Mouse (Mus musculus) stomach, embryonic 16.5 days (tissue): ENCODE results near the gene Nosip. TPM values are rescaled to one million over a fixed set of nuclear protein-coding genes. Genes with fewer than 3 reads are reported as not detected.
"Not testable (repeated sequence)": the region's sequence is repeated elsewhere in the genome, so short reads cannot be mapped to it uniquely, and the experiment has no call there.

Source experiments
- ATAC-seq: fragments of 200-750 bp; cut with Nextera tagmentation; 2 replicates; pipeline ENCODE4 v1.8.0; 2017; ENCODE audit warnings: moderate number of reproducible peaks, moderate TSS enrichment; ENCODE audit not compliant: insufficient read depth, low FRiP score
- H3K27ac ChIP-seq: fragments of 300-500 bp; sonication (generic); 2 replicates; pipeline ENCODE4 v1.5.1; 2014; ENCODE audit warnings: low read length
- H3K27me3 ChIP-seq: fragments of 300-500 bp; sonication (generic); 2 replicates; pipeline ENCODE4 v1.6.1; 2014; ENCODE audit warnings: low read length, control low read depth, mixed read lengths; ENCODE audit not compliant: control insufficient read depth, insufficient read depth
- H3K36me3 ChIP-seq: fragments of 300-500 bp; sonication (generic); 2 replicates; pipeline ENCODE4 v1.6.1; 2014; ENCODE audit warnings: low read length; ENCODE audit not compliant: control insufficient read depth, insufficient read depth
- H3K4me1 ChIP-seq: fragments of 300-500 bp; sonication (generic); 2 replicates; pipeline ENCODE4 v1.6.1; 2014; ENCODE audit warnings: low read length, control low read depth, mixed read lengths; ENCODE audit not compliant: control insufficient read depth, insufficient read depth
- H3K4me2 ChIP-seq: fragments of 300-500 bp; sonication (generic); 2 replicates; pipeline ENCODE4 v1.6.1; 2014; ENCODE audit warnings: low read depth, low read length, mixed read lengths
- H3K4me3 ChIP-seq: fragments of 300-500 bp; sonication (generic); replicated peaks from 2 replicates; pipeline ENCODE4 v1.5.1; 2014; ENCODE audit warnings: mild to moderate bottlenecking, low read length
- H3K9ac ChIP-seq: fragments of 300-500 bp; sonication (generic); 2 replicates; pipeline ENCODE4 v1.6.1; 2014; ENCODE audit warnings: low read length
- H3K9me3 ChIP-seq: fragments of 300-500 bp; sonication (generic); replicated peaks from 2 replicates; pipeline ENCODE4 v1.6.1; 2016; ENCODE audit warnings: low read length, control low read depth; ENCODE audit not compliant: control insufficient read depth
- WGBS: fragments of 180-500 bp; shearing (Covaris S2); extraction: QIAGEN DNeasy Blood & Tissue Kit; methylation state at CpG from one replicate; pipeline ENCODE4 v1.1.7; 2014; 5-methylcytosine and 5-hydroxymethylcytosine counted together
- polyA plus RNA-seq: library from polyadenylated mRNA; unstranded; fragments of >200 nt; fragmentation: Nextera tagmentation; extraction: Ambion mirVana; gene quantifications from 2 replicates; pipeline ENCODE4 v1.2.1, GENCODE M21; 2015

Gene Nosip
- polyA plus RNA-seq, 1 experiment from 2014 or later: 55.7 TPM

DNA sequence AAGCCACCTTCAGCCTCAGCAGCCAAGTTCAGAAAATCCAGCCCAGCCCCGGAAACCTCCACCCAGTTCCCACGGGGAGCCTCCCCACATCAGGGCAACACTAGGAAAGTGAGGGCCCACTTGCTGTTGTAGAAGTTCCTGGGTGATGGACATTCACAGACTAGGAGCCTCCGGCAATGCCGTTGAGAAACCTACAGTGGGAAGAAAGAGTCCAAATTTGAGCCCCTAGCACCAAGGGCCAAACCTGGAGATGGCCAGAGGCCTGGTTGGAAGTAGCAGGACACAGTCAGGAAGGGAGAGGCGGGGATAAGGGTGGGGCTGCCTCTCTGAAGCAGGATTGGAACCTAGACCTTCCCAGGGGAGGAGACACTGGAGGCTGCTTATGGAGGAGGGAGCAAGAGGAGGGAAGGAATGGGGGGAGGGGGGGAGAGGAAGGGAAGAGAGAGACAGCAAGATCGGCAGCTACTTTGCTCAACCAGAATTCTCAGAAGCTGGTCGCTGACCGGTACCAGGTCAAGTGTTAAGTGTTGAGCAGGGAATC lies 43.1 kb upstream of the Nosip start:
- Histone ChIP-seq H3K9ac (peak overlapping the region; percentile 86; the same call in 1 of the 2 replicates), H3K4me3 (peak overlapping the region; percentile 99), H3K9me3 (no peaks in the 10 kb centered on the region), H3K4me1 (peaks cover 10% of the 10 kb centered on the region), H3K27ac (peak overlapping the region; percentile 100), H3K4me2 (peak overlapping the region; percentile 82), H3K36me3 (no peaks in the 10 kb centered on the region), H3K27me3 (no peaks in the 10 kb centered on the region)
- 27% methylated on average over 8 of the region's 8 CpGs for WGBS
- no peak for ATAC-seq

DNA sequence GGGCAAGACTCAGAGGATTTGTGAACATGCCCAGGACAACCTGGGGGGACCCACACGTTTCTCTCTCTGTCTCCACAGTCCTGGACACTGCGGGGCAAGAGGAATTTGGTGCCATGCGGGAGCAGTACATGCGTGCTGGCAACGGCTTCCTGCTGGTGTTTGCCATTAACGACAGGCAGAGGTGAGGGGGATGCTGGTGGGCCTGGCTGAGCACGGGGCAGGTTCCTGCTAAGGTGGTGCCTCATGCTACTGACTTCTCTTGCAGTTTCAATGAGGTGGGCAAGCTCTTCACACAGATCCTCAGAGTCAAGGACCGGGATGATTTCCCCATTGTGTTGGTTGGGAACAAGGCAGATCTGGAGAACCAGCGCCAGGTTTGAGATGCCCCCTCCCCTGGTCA lies 42.0 kb upstream of the Nosip start:
- Histone ChIP-seq H3K27ac (no peak overlapping the region), H3K4me2 (no peak overlapping the region), H3K9ac (no peak overlapping the region), H3K4me3 (no peak overlapping the region), H3K4me1 (0 out of 2 replicates have a peak, but pooled peaks cover 4% of the 10 kb centered on the region), H3K9me3 (no peaks in the 10 kb centered on the region), H3K27me3 (no peaks in the 10 kb centered on the region), H3K36me3 (no peaks in the 10 kb centered on the region)
- no peak for ATAC-seq
- WGBS: 69% methylated on average over 9 of the region's 9 CpGs

DNA sequence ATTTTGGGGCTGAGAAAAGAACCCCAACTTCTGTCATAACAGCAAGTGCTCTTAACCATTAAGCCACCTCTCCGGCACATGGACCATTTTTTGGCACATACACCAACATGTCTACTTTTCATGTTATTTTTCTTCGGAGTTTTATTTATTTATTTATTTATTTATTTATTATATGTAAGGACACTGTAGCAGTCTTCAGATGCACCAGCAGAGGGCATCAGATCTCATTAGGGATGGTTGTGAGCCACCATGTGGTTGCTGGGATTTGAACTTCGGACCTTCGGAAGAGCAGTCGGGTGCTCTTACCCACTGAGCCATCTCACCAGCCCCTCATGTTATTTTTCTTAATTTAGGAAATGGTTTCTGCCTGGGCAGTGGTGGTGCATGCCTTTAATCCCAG lies 38.5 kb upstream of the Nosip start:
- not testable (repeated sequence) for H3K4me2 ChIP-seq, H3K9me3 ChIP-seq, H3K9ac ChIP-seq, ATAC-seq, H3K4me3 ChIP-seq, H3K27ac ChIP-seq, H3K36me3 ChIP-seq, H3K27me3 ChIP-seq, H3K4me1 ChIP-seq
- WGBS: 78% methylated on average over 5 of the region's 5 CpGs

DNA sequence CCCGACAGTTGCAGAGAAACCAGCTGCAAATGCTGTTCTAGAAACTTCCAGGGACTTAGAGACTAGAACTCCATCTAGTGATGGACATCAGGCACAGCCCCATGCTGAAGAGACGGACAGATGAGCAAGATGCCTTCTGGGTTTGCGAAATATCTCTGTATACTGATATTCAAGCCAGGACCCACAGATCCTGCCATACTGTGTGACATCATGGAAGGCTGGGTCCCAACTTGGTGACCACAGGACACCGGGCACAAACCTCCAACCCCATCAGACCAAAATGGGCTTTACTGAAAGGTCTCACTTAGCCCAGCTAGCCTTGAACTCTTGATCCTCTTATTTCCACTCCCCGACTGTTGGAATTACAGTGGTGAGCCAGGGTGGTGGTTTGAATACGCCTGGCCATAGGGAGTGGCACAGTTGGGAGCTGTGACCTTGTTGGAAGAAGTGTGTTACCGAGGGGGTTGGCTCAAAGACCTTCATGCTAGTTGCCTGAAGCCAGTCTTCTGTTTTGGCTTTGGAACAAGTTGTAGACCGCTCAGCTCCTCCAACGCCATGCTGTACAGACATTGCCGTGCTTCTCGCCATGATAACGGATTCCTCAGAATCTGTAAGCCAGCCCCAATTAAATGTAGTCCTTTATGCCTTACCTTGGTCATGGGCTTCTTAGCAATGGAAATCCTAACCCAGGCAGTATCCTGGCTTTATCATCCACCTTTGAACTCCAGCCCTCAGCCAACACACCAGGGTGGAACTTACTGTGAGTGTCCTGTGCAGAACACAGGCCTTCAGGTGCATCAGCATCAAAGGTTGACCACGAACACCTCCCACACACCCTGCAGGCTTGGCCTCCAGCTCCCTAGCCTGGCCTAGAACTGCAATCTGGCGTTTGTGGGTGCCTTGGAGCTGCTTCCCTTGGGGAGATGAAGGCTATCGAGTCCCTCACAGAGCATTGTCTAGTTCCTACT lies 37.7 kb upstream of the Nosip start:
- 0 out of 2 replicates have a peak, but pooled peaks cover 4% of the 10 kb centered on the region for H3K36me3 ChIP-seq
- H3K9ac ChIP-seq: no peak overlapping the region
- H3K9me3 ChIP-seq: no peaks in the 10 kb centered on the region
- no peak overlapping the region for H3K27ac ChIP-seq
- no peaks in the 10 kb centered on the region for H3K4me1 ChIP-seq
- H3K4me2 ChIP-seq: no peak overlapping the region
- H3K4me3 ChIP-seq: no peak overlapping the region
- H3K27me3 ChIP-seq: no peaks in the 10 kb centered on the region
- 81% methylated on average over 15 of the region's 15 CpGs for WGBS
- no peak for ATAC-seq

DNA sequence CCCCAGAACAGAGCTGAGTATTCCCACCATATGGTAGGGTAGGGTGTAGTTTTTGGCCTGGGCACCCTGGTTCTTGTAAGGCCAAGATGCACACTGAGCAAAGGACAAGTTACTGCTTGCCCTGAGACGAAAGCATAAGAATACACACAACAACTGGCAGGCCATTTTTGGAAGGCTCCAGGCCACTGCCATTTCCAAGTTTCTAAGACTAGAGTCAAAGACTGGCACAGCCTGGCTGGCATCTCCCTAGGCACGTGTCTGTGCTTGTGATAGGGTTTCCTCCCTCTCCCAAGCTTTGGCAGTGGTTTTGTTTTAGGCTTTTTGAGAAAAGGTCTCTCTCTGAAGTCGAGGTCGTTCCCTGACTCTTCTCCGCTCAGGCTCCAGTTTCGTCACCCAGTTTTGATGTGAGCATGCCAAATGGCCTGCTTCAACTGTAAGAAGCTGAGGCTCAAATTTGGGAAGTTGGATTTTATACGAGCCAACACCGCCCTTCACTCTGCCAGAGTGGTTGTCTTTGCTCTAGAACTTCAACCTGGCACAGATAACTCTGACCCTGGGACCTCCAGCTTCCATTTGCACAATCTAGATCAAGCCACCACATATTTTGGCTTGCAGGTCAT lies 36.5 kb upstream of the Nosip start:
- no peak for ATAC-seq
- Histone ChIP-seq H3K9me3 (no peaks in the 10 kb centered on the region), H3K27me3 (no peaks in the 10 kb centered on the region), H3K4me3 (no peak overlapping the region), H3K9ac (no peak overlapping the region), H3K4me2 (no peak overlapping the region), H3K27ac (peak overlapping the region; percentile 2; the same call in 1 of the 2 replicates), H3K4me1 (no peaks in the 10 kb centered on the region), H3K36me3 (peaks cover 7% of the 10 kb centered on the region; the same call in 1 of the 2 replicates)
- WGBS: 65% methylated on average over 8 of the region's 8 CpGs

DNA sequence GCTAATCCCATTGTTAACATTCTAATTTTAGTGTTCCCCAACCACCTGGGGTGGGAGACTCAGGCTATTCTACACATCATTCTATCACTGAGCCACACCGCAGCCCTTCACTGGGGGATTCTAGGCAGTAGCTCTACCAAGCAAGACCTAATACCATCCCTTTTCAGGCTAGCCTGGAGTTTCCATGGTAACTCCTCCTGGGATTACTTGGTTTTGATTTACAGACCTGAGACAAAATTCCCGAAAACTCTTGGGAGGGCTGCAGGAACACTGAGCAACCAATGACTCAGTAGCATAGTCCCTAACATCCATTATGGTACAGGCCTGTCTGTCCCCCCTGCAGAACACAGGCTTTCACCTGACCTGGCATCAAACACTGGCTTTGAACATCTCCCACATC lies 36.0 kb upstream of the Nosip start:
- H3K27ac ChIP-seq: 0 out of 2 replicates have a peak overlapping the region, but pooled peaks have one; percentile 2
- ATAC-seq: no peak
- 63% methylated on average over 2 of the region's 2 CpGs for WGBS

DNA sequence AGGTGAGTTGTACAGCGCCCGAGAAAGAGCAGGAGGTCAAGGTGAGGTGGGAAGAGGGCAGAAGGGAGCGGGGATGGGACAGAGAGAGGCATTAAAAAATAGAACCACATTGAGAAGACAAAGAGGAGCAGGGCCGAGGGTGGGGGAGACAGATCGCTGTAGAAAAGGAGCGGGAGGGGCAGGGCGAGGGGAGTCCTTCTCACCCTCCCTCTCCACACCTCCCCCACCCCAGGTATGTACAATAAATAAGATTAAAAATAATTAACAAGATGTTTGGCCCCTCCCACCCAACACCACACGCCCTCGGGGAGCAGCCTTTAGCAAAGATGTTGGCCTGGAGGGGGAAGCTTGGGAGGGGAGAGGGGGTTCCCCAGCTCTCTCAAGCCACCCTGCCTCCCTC lies 34.5 kb upstream of the Nosip start:
- Histone ChIP-seq H3K4me3 (no peak overlapping the region), H3K4me1 (no peaks in the 10 kb centered on the region), H3K9me3 (no peaks in the 10 kb centered on the region), H3K9ac (no peak overlapping the region), H3K36me3 (peaks cover 17% of the 10 kb centered on the region; the same call in 1 of the 2 replicates), H3K27ac (no peak overlapping the region), H3K27me3 (no peaks in the 10 kb centered on the region), H3K4me2 (no peak overlapping the region)
- no peak for ATAC-seq
- 77% methylated on average over 9 of the region's 9 CpGs for WGBS

More for the DNA sequence above, 36.0 kb upstream of the Nosip start:
- no peaks in the 10 kb centered on the region for H3K9me3 ChIP-seq
- H3K4me3 ChIP-seq: no peak overlapping the region
- H3K4me2 ChIP-seq: no peak overlapping the region
- peaks cover 10% of the 10 kb centered on the region; the same call in 1 of the 2 replicates for H3K36me3 ChIP-seq
- no peak overlapping the region for H3K9ac ChIP-seq
- no peaks in the 10 kb centered on the region for H3K4me1 ChIP-seq
- H3K27me3 ChIP-seq: no peaks in the 10 kb centered on the region

DNA sequence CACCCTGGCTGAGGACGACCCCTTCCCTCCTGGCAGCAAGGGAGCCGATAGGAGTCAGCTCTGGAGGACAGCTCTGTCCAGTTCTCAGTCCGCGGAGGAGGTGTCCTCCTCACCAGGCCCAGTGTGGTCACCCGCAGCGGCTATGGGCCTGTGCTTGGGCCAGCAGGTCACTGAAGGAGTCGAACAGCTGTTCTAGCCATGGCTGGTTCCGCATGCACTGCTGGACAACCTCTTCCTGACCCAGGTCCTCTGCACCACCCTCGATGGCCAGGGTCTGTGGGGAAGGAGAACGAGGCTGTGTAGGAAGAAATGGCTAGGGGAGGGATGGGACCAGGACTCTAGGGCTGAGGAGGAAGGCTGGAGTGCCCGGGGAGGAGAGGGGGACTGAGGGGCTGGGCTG lies 33.9 kb upstream of the Nosip start:
- WGBS: 87% methylated on average over 11 of the region's 11 CpGs

DNA sequence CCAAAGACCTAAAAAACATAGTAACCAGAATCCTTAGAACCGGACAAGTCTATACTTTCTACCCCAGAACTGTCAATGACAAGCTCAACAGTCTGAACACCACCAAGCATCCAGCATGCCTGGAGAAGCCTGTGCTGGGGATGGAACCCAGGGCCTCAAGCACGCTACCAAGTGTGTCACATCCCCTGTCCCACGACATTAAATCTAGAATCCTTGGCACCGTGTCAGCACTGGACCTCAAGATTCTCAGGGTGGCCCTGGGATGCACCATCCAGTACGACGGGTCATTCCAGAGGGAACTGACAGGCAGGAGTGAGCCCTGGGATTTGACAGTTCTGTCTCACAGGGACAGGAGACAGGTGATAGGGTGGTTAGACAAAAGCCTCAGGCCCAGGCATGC lies 32.2 kb upstream of the Nosip start:
- Histone ChIP-seq H3K9ac (no peak overlapping the region), H3K36me3 (peaks cover 36% of the 10 kb centered on the region), H3K4me2 (no peak overlapping the region), H3K27ac (no peak overlapping the region), H3K27me3 (no peaks in the 10 kb centered on the region), H3K9me3 (no peaks in the 10 kb centered on the region), H3K4me3 (no peak overlapping the region), H3K4me1 (no peaks in the 10 kb centered on the region)
- 93% methylated on average over 6 of the region's 6 CpGs for WGBS
- ATAC-seq: no peak

More for the DNA sequence above, 33.9 kb upstream of the Nosip start:
- Histone ChIP-seq H3K27me3 (no peaks in the 10 kb centered on the region), H3K4me1 (no peaks in the 10 kb centered on the region), H3K9ac (no peak overlapping the region), H3K4me3 (no peak overlapping the region), H3K4me2 (no peak overlapping the region), H3K9me3 (no peaks in the 10 kb centered on the region), H3K36me3 (peaks cover 20% of the 10 kb centered on the region; the same call in 1 of the 2 replicates), H3K27ac (no peak overlapping the region)
- no peak for ATAC-seq
